Mouse (Mus musculus): ENCODE results near the gene Adamts12. TPM values are rescaled to one million over a fixed set of nuclear protein-coding genes. Genes with fewer than 3 reads are reported as not detected.

Adamts12 gene
- polyA plus RNA-seq, 1 experiment = 0.80 TPM

DNA sequence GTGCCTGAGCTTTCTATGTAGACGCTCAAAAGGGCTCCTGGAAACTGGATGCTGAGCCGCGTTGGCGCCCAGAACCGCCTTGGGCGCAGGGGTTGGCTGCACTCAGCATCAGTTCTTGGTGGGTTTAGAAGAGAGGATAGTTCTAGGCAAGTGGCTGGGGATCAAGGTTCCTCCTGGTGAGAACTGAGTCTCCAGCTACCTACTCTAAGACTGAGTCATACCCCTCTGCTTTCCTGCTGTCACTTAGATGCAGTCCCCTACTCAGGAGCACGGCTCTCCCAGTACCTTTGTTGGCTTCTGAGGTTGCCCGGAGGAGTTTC lies 27.3 kb upstream of the Adamts12 start:
- under 1% methylated on average over 8 of the region's 8 CpGs for WGBS
- Histone ChIP-seq H3K4me3 (ENCODE audit: insufficient read depth, low read depth, low read length) (no peak overlapping the region), H3K27me3 (replicated peaks; ENCODE audit: control insufficient read depth, insufficient read depth, low read length) (no peaks in the 10 kb centered on the region)

GRCm38 (mm10) chr15:11037711-11038110 lies 26.9 kb upstream of the Adamts12 start, which contains the start of gene Rxfp3:
Rxfp3 (minus strand) TSS chr15:11037991.
- 3% methylated on average over 16 of the region's 16 CpGs for WGBS
- H3K36me3 ChIP-seq (ENCODE audit: control insufficient read depth, insufficient read depth, low read length) = no peaks in the 10 kb centered on the region
- H3K4me1 ChIP-seq (ENCODE audit: control insufficient read depth, insufficient read depth, low read length) = 0 out of 2 replicates have a peak, but pooled peaks cover 3% of the 10 kb centered on the region
- no peak for DNase-seq
- TF ChIP-seq CTCF (conservative IDR thresholded peaks at IDR 0.05; ENCODE audit: insufficient read depth, insufficient read length, low read depth, low read length) (no peak), POLR2A (IDR thresholded peaks at IDR 0.05; ENCODE audit: low read depth, low read length) (no peak)
- H3K27me3 ChIP-seq (replicated peaks; ENCODE audit: control insufficient read depth, insufficient read depth, low read length) = no peaks in the 10 kb centered on the region
- H3K4me3 ChIP-seq (ENCODE audit: insufficient read depth, low read depth, low read length) = peak within 1 kb of the TSS; percentile 34
- H3K27ac ChIP-seq (ENCODE audit: insufficient read depth, low read depth, low read length) = no peak within 1 kb of the TSS

More for the DNA sequence above, 27.3 kb upstream of the Adamts12 start:
- DNase-seq = no peak
- TF ChIP-seq POLR2A (IDR thresholded peaks at IDR 0.05; ENCODE audit: low read depth, low read length) (no peak), CTCF (conservative IDR thresholded peaks at IDR 0.05; ENCODE audit: insufficient read depth, insufficient read length, low read depth, low read length) (no peak)
- Histone ChIP-seq H3K36me3 (ENCODE audit: control insufficient read depth, insufficient read depth, low read length) (no peaks in the 10 kb centered on the region), H3K27ac (ENCODE audit: insufficient read depth, low read depth, low read length) (no peak overlapping the region), H3K4me1 (ENCODE audit: control insufficient read depth, insufficient read depth, low read length) (0 out of 2 replicates have a peak, but pooled peaks cover 3% of the 10 kb centered on the region)

DNA sequence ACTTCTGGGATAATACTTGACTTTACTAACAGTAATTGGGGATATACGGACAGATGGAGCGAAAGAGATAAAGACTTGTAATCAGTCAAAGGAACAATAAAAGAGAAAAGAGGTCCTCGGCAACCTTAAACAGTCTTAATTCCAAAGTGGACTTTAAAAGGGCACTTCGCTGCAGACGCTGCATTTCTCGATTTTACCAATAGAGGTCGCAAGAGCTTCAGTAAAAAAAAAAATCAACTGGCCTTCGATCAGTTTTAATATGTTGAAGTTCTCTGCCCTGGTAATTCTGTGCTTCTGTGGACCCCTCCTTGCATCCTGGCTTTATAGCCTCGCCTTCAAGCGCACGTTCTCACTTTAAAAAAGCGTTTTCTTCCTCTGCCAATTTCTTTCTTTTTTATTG lies 26.1 kb upstream of the Adamts12 start:
- 0 out of 2 replicates have a peak, but pooled peaks cover 3% of the 10 kb centered on the region for H3K4me1 ChIP-seq (ENCODE audit: control insufficient read depth, insufficient read depth, low read length)
- H3K27ac ChIP-seq (ENCODE audit: insufficient read depth, low read depth, low read length) = no peak overlapping the region
- no peak overlapping the region for H3K4me3 ChIP-seq (ENCODE audit: insufficient read depth, low read depth, low read length)
- WGBS = 2% methylated on average over 12 of the region's 12 CpGs
- H3K27me3 ChIP-seq (replicated peaks; ENCODE audit: control insufficient read depth, insufficient read depth, low read length) = no peaks in the 10 kb centered on the region
- TF ChIP-seq CTCF (conservative IDR thresholded peaks at IDR 0.05; ENCODE audit: insufficient read depth, insufficient read length, low read depth, low read length) (peak; percentile 20; the same call in 1 of the 2 replicates), POLR2A (IDR thresholded peaks at IDR 0.05; ENCODE audit: low read depth, low read length) (no peak)
- peak; percentile 59 for DNase-seq
- H3K36me3 ChIP-seq (ENCODE audit: control insufficient read depth, insufficient read depth, low read length) = no peaks in the 10 kb centered on the region

- no peak for TF ChIP-seq CTCF (conservative IDR thresholded peaks at IDR 0.05; ENCODE audit: insufficient read depth, insufficient read length, low read depth, low read length)
- TF ChIP-seq POLR2A (IDR thresholded peaks at IDR 0.05; ENCODE audit: low read depth, low read length) = no peak
- no peaks in the 10 kb centered on the region for H3K27me3 ChIP-seq (replicated peaks; ENCODE audit: control insufficient read depth, insufficient read depth, low read length)
- H3K4me3 ChIP-seq (ENCODE audit: insufficient read depth, low read depth, low read length) = no peak overlapping the region
- 42% methylated on average over 5 of the region's 5 CpGs for whole genome bisulfite sequencing
- H3K27ac ChIP-seq (ENCODE audit: insufficient read depth, low read depth, low read length) = no peak overlapping the region
- DNase-seq = no peak
- H3K36me3 ChIP-seq (ENCODE audit: control insufficient read depth, insufficient read depth, low read length) = no peaks in the 10 kb centered on the region
- 0 out of 2 replicates have a peak, but pooled peaks cover 3% of the 10 kb centered on the region for H3K4me1 ChIP-seq (ENCODE audit: control insufficient read depth, insufficient read depth, low read length)
These were observed 24.5 kb upstream of the Adamts12 start for GRCm38 (mm10) chr15:11040067-11040466.

DNA sequence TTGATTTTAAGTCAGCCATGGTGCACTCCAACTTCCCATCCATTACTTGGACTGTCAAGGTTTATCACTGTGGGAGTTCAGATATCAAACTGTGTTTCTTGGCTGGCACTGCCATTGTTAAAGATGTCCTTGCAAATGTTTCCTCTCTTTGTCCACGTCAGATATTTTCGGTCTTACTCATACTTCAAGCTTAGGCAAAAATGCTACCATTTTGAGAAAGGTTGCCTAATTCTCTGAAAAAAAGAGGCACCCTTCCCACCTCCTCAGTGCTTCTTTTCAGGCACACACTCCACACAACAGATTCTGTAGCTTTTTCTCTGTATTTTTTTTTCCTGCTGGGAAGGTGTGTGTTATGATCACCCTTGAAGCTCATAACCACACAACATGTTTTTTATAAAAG lies 23.4 kb upstream of the Adamts12 start:
- 51% methylated on average over 2 of the region's 2 CpGs for WGBS
- DNase-seq = no peak
- Histone ChIP-seq H3K36me3 (ENCODE audit: control insufficient read depth, insufficient read depth, low read length) (no peaks in the 10 kb centered on the region), H3K27ac (ENCODE audit: insufficient read depth, low read depth, low read length) (no peak overlapping the region), H3K4me3 (ENCODE audit: insufficient read depth, low read depth, low read length) (no peak overlapping the region), H3K4me1 (ENCODE audit: control insufficient read depth, insufficient read depth, low read length) (0 out of 2 replicates have a peak, but pooled peaks cover 3% of the 10 kb centered on the region), H3K27me3 (replicated peaks; ENCODE audit: control insufficient read depth, insufficient read depth, low read length) (no peaks in the 10 kb centered on the region)
- TF ChIP-seq POLR2A (IDR thresholded peaks at IDR 0.05; ENCODE audit: low read depth, low read length) (no peak), CTCF (conservative IDR thresholded peaks at IDR 0.05; ENCODE audit: insufficient read depth, insufficient read length, low read depth, low read length) (no peak)

GRCm38 (mm10) chr15:11042828-11043227 lies 21.8 kb upstream of the Adamts12 start:
- Histone ChIP-seq H3K4me3 (ENCODE audit: insufficient read depth, low read depth, low read length) (no peak overlapping the region), H3K27ac (ENCODE audit: insufficient read depth, low read depth, low read length) (no peak overlapping the region), H3K36me3 (ENCODE audit: control insufficient read depth, insufficient read depth, low read length) (no peaks in the 10 kb centered on the region), H3K4me1 (ENCODE audit: control insufficient read depth, insufficient read depth, low read length) (no peaks in the 10 kb centered on the region), H3K27me3 (replicated peaks; ENCODE audit: control insufficient read depth, insufficient read depth, low read length) (no peaks in the 10 kb centered on the region)
- no peak for DNase-seq
- WGBS = 81% methylated on average over 5 of the region's 5 CpGs
- TF ChIP-seq CTCF (conservative IDR thresholded peaks at IDR 0.05; ENCODE audit: insufficient read depth, insufficient read length, low read depth, low read length) (no peak), POLR2A (IDR thresholded peaks at IDR 0.05; ENCODE audit: low read depth, low read length) (no peak)

DNA sequence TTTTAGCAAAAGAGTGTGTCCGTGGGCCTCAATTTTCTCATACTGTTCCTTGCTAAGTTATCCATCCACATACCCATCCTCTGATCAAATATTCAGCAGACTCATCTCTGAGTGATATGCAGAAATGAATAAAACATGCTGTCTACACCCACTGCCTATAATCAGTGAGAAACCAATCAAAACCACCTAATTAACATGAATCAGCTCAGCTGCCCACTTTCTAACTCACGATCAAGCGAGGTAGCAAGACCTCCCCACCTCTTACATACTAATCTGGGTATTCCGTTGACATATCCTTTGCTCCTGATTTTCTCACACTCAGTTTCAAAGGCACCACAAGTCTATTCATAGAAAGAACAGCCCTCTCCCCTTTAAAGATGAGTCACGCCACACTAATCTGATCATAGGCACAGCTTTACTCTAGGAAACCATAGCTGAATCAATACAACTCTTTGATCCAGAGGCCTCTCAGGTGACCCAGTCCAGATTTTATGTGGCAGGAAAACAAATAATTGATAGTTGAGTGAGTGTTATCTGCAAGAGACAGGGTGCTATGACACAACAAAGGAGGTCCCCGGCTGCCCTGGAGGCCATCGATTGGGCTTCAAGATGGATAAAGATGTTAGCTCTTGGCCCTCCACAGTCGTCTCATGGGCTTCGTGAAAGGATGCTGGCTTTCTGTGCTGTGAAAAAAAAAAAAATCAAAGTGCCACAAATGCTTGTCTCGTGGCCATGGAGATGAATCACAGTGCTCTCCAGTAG lies 10.7 kb upstream of the Adamts12 start:
- WGBS = 89% methylated on average over 10 of the region's 10 CpGs
- Histone ChIP-seq H3K27ac (ENCODE audit: insufficient read depth, low read depth, low read length) (no peak overlapping the region), H3K4me3 (ENCODE audit: insufficient read depth, low read depth, low read length) (no peak overlapping the region), H3K4me1 (ENCODE audit: control insufficient read depth, insufficient read depth, low read length) (no peaks in the 10 kb centered on the region), H3K36me3 (ENCODE audit: control insufficient read depth, insufficient read depth, low read length) (no peaks in the 10 kb centered on the region), H3K27me3 (replicated peaks; ENCODE audit: control insufficient read depth, insufficient read depth, low read length) (no peaks in the 10 kb centered on the region)
- DNase-seq = no peak
- TF ChIP-seq POLR2A (IDR thresholded peaks at IDR 0.05; ENCODE audit: low read depth, low read length) (no peak), CTCF (conservative IDR thresholded peaks at IDR 0.05; ENCODE audit: insufficient read depth, insufficient read length, low read depth, low read length) (no peak)
